Mouse (Mus musculus) hindbrain, embryonic 14.5 days (tissue): ENCODE measurements around the gene Emid1. TPM values are rescaled to one million over a fixed set of nuclear protein-coding genes. Genes with fewer than 3 reads are reported as not detected.

Experiments used
- ATAC-seq: fragments of 200-750 bp; cut with Nextera tagmentation; 2 replicates; pipeline ENCODE4 v1.8.0; 2017; ENCODE audit warnings: moderate number of reproducible peaks, mild to moderate bottlenecking, moderate TSS enrichment, moderate library complexity; ENCODE audit not compliant: low FRiP score
- DNase-seq: peaks from one replicate; pipeline ENCODE4 v3.0.0-alpha.2; 2015; ENCODE audit warnings: low spot score
- H3K27ac ChIP-seq: fragments of 300-500 bp; sonication (generic); 2 replicates; pipeline ENCODE4 v1.5.1; 2014; ENCODE audit warnings: mild to moderate bottlenecking, moderate library complexity
- H3K27me3 ChIP-seq: fragments of 300-500 bp; sonication (generic); 2 replicates; pipeline ENCODE4 v1.6.1; 2014; ENCODE audit warnings: mild to moderate bottlenecking, low read length, mixed read lengths; ENCODE audit not compliant: control insufficient read depth, insufficient read depth
- H3K36me3 ChIP-seq: fragments of 300-500 bp; sonication (generic); replicated peaks from 2 replicates; pipeline ENCODE4 v1.6.1; 2014; ENCODE audit not compliant: control insufficient read depth, insufficient read depth
- H3K4me1 ChIP-seq: fragments of 300-500 bp; sonication (generic); replicated peaks from 2 replicates; pipeline ENCODE4 v1.6.1; 2014; ENCODE audit warnings: antibody characterized with exemption, low read length, mixed read lengths; ENCODE audit not compliant: control insufficient read depth, insufficient read depth
- H3K4me2 ChIP-seq: fragments of 300-500 bp; sonication (generic); replicated peaks from 2 replicates; pipeline ENCODE4 v1.6.1; 2014; ENCODE audit warnings: mild to moderate bottlenecking, moderate library complexity
- H3K4me3 ChIP-seq: fragments of 300-500 bp; sonication (generic); replicated peaks from 2 replicates; pipeline ENCODE4 v1.5.1; 2014; ENCODE audit warnings: mild to moderate bottlenecking, low read length
- H3K9ac ChIP-seq: fragments of 300-500 bp; sonication (generic); 2 replicates; pipeline ENCODE4 v1.6.1; 2014
- H3K9me3 ChIP-seq: fragments of 300-500 bp; sonication (generic); 2 replicates; pipeline ENCODE4 v1.6.1; 2016; ENCODE audit warnings: low read length; ENCODE audit not compliant: control insufficient read depth
- WGBS: fragments of 180-500 bp; shearing (Covaris S2); extraction: QIAGEN DNeasy Blood & Tissue Kit; methylation state at CpG from one replicate; pipeline ENCODE4 v1.1.7; 2014; 5-methylcytosine and 5-hydroxymethylcytosine counted together
- polyA plus RNA-seq: library from polyadenylated mRNA; unstranded; fragments of >200 nt; fragmentation: Nextera tagmentation; extraction: Ambion mirVana; gene quantifications from 2 replicates; pipeline ENCODE4 v1.2.1, GENCODE M21; 2014

Gene Emid1
- polyA plus RNA-seq, 1 experiment from 2014 or later, result 17.8 TPM

DNA sequence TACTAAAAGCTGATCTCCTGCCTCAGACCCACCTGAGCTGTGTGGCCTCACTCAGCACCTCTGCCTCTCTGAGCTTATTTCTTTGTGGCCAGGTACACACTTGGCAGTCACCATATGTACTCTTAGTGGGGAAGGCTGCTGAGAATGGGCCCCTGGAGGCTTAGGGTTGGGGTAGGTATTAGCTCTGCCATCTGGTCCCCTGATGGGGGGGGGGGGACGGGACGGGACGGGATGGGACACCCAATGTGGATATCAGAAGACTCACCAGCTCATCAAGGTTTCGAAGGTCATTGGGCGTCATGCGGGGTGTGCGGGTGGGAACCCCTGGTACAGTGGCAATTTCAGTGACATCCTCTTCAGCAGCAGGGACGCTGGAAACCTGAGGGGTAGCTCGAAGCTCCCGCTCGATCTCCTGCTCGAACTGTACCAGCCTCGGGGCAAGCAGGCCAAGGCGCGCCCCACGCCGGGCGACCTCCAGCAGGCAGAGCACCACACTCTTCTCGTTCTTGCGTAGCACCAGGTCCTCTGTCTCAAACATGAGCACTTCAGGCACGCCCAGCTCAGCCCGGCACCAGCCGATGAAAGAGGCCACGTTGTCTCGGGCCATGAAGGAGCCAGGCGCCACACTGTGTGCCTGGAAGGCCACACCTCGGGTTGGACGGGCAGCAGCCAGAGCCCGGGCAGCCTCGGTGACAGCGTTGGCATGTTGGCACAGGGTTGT lies 88.3 kb downstream of the Emid1 start:
- H3K9me3 ChIP-seq, result no peaks in the 10 kb centered on the region
- peak overlapping the region; percentile 71 for H3K4me2 ChIP-seq
- 54% methylated on average over 31 of the region's 31 CpGs for WGBS
- H3K4me1 ChIP-seq, result peaks cover 39% of the 10 kb centered on the region
- ATAC-seq, result no peak
- H3K4me3 ChIP-seq, result peak overlapping the region; percentile 82
- no peak overlapping the region for H3K27ac ChIP-seq
- H3K9ac ChIP-seq, result peak overlapping the region; percentile 76; the same call in 1 of the 2 replicates
- H3K36me3 ChIP-seq, result peaks cover 16% of the 10 kb centered on the region
- no peak for DNase-seq
- peaks cover 59% of the 10 kb centered on the region for H3K27me3 ChIP-seq

GRCm38 (mm10) chr11:5062860-5063505 lies 89.1 kb downstream of the Emid1 start:
- DNase-seq (no peak), ATAC-seq (no peak)
- Histone ChIP-seq H3K4me3 (no peak overlapping the region), H3K27ac (no peak overlapping the region), H3K9me3 (no peaks in the 10 kb centered on the region), H3K4me2 (no peak overlapping the region; the same call in 1 of the 2 replicates), H3K36me3 (peaks cover 9% of the 10 kb centered on the region), H3K9ac (no peak overlapping the region), H3K4me1 (peaks cover 39% of the 10 kb centered on the region), H3K27me3 (peaks cover 60% of the 10 kb centered on the region)
- WGBS, result 63% methylated on average over 13 of the region's 13 CpGs

GRCm38 (mm10) chr11:5062326-5062725 lies 89.7 kb downstream of the Emid1 start:
- Histone ChIP-seq H3K4me2 (peak overlapping the region; percentile 53), H3K9ac (no peak overlapping the region), H3K4me3 (peak overlapping the region; percentile 26), H3K9me3 (no peaks in the 10 kb centered on the region), H3K4me1 (peaks cover 39% of the 10 kb centered on the region), H3K27ac (no peak overlapping the region), H3K36me3 (peaks cover 4% of the 10 kb centered on the region), H3K27me3 (peaks cover 66% of the 10 kb centered on the region)
- WGBS, result 14% methylated on average over 13 of the region's 13 CpGs
- ATAC-seq (no peak), DNase-seq (no peak)

DNA sequence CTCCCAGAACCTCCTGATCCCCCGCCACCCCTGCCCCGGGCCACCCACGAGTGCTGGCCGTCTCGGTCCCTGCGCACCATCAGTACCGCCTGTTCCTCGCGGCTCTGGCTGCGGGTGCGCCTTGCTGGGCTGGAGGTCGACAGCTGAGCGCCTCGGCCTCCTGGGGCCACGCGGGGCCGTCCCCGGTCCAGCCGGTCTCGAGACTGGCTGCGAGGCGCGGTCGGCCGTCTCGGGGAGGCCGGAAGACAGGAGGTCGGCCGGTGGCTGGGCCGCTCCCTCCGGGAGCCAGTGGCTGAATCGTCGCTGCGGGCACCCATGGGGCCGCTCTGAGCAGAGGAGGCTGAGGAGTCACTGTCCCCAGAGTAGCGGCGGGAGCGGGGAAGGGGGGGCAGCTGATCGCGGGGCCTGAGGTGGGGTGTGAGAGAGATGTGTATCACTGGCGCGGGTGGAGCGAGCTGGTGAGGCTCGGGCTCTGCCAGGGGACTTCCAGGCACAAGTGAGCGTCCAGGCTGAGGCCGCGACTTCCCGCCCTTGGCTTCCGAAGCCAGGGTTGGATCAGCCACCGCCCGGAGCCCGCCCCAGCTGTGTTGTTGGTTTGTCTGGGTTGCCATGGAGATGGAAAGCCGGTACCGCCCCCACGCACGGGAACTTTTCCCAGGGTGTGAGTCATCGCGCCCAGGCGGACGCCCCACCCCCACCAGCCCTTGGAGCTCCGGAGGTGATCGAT lies 90.5 kb downstream of the Emid1 start:
- 3% methylated on average over 62 of the region's 62 CpGs for WGBS
- H3K9ac ChIP-seq, result peak overlapping the region; percentile 37; the same call in 1 of the 2 replicates
- H3K27me3 ChIP-seq, result peaks cover 74% of the 10 kb centered on the region
- H3K27ac ChIP-seq, result no peak overlapping the region
- H3K4me1 ChIP-seq, result peaks cover 42% of the 10 kb centered on the region
- peaks cover 4% of the 10 kb centered on the region for H3K36me3 ChIP-seq
- H3K4me2 ChIP-seq, result peak overlapping the region; percentile 53
- H3K4me3 ChIP-seq, result peak overlapping the region; percentile 26
- ATAC-seq, result no peak
- DNase-seq, result peak; percentile 59
- H3K9me3 ChIP-seq, result no peaks in the 10 kb centered on the region

GRCm38 (mm10) chr11:5060756-5061412 lies 91.2 kb downstream of the Emid1 start:
- peaks cover 81% of the 10 kb centered on the region for H3K27me3 ChIP-seq
- no peak for ATAC-seq
- 46% methylated on average over 26 of the region's 28 CpGs for WGBS
- peak overlapping the region; percentile 37; the same call in 1 of the 2 replicates for H3K9ac ChIP-seq
- no peaks in the 10 kb centered on the region for H3K9me3 ChIP-seq
- peak overlapping the region; percentile 53 for H3K4me2 ChIP-seq
- H3K36me3 ChIP-seq, result peaks cover 4% of the 10 kb centered on the region
- H3K4me1 ChIP-seq, result peaks cover 48% of the 10 kb centered on the region
- H3K4me3 ChIP-seq, result peak overlapping the region; percentile 26; the same call in 1 of the 2 replicates
- no peak overlapping the region for H3K27ac ChIP-seq
- no peak for DNase-seq

DNA sequence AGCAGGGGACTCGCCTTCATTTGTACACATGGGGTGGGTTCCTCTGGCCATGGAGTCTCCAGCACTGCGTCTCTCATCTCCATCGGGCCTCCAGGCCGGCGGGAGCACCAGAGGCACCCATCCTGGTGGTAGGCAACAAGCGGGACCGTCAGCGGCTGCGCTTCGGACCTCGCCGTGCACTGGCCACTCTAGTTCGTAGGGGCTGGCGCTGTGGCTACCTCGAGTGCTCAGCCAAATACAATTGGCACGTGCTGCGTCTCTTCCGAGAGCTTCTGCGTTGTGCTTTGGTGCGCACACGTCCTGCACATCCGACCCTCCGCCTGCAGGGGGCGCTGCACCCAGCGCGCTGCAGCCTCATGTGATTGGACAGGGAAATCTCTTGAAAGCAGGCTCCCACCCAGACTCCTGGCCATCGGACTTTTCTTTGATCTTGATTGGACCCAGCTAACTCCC lies 92.3 kb downstream of the Emid1 start:
- Histone ChIP-seq H3K36me3 (peaks cover 4% of the 10 kb centered on the region), H3K4me3 (no peak overlapping the region), H3K9me3 (no peaks in the 10 kb centered on the region), H3K27me3 (peaks cover 90% of the 10 kb centered on the region), H3K4me1 (peaks cover 46% of the 10 kb centered on the region), H3K4me2 (no peak overlapping the region), H3K27ac (no peak overlapping the region), H3K9ac (no peak overlapping the region)
- DNase-seq (no peak), ATAC-seq (no peak)
- 9% methylated on average over 27 of the region's 27 CpGs for WGBS

DNA sequence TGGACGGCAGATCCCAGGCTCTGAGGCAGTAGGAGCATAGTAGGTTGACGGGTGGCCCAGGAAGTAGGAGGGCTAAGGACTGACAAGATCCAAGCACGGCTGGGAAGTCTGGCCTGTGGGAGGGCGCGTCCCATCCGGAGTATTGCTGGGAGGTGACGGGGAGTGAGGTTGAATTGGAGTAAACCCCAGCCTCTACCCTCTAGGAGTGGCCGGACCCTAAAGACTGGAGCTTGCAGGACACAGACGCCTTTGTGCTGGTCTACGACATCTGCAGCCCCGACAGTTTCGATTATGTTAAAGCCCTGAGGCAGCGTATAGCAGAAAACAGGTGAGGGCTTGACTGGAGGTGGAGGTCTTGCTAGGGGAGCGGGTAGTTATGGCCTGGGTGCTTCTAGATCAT lies 92.8 kb downstream of the Emid1 start:
- Histone ChIP-seq H3K27ac (no peak overlapping the region), H3K4me1 (peaks cover 41% of the 10 kb centered on the region), H3K9me3 (no peaks in the 10 kb centered on the region), H3K4me2 (no peak overlapping the region), H3K27me3 (peaks cover 85% of the 10 kb centered on the region), H3K36me3 (peaks cover 4% of the 10 kb centered on the region), H3K9ac (no peak overlapping the region), H3K4me3 (no peak overlapping the region)
- 22% methylated on average over 14 of the region's 14 CpGs for WGBS
- DNase-seq (no peak), ATAC-seq (no peak)

DNA sequence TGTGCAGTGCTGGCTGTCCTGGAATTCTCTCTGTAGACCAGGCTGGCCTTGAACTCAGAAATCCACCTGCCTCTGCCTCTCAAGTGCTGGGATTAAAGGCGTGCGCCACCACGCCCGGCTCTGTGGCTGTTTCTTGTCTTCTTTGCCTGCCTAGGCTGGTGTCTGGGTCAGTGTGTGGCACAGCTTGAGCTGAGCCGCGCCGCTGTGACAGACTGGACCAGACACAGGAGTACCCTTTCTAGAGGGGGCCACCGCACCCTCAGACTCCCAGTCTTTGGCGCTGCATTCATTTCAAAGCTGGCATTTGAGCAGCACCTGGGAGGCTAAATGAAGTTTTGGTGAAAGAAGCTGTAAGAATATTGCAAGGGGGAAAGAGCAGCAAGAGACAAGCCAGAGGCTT lies 93.3 kb downstream of the Emid1 start:
- H3K9ac ChIP-seq, result no peak overlapping the region
- H3K27me3 ChIP-seq, result peaks cover 81% of the 10 kb centered on the region
- no peak for DNase-seq
- no peak overlapping the region for H3K27ac ChIP-seq
- no peak overlapping the region for H3K4me2 ChIP-seq
- H3K4me3 ChIP-seq, result no peak overlapping the region
- no peaks in the 10 kb centered on the region for H3K9me3 ChIP-seq
- ATAC-seq, result no peak
- 40% methylated on average over 9 of the region's 9 CpGs for WGBS
- peaks cover 4% of the 10 kb centered on the region for H3K36me3 ChIP-seq
- peaks cover 37% of the 10 kb centered on the region for H3K4me1 ChIP-seq
